Mouse (Mus musculus) heart, postnatal 0 days (tissue): ENCODE measurements around the gene Anks1.

ENCODE experiments used
- CTCF ChIP-seq: IDR thresholded peaks from 2 replicates; pipeline ENCODE4 v1.5.1; 2016; ENCODE audit warnings: antibody characterized with exemption, control low read depth, low read depth
- EP300 ChIP-seq: IDR thresholded peaks from 2 replicates; pipeline ENCODE4 v1.6.1; 2016; ENCODE audit warnings: antibody characterized with exemption, low read depth

DNA sequence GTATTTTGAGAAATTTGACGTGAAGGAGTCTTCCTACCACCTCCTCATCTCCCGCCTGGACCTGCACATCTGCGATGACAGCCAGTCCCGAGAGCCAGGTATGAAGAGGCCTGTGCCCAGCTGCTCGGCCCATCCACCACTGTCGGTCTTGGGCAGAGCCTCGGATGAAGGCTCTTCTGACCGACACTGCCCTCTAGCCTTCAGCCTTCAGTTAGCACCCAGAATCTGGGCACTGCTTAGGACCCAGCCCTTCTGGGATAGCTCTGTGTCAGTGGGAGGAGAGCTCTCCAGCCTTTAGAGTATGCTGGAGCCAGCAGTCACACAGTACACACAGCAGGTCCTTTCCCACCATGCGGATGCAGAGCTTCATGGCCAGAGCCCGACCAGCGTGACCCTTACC is 27.6 kb upstream of the Anks1 start:
- TF ChIP-seq CTCF (peak; percentile 55), EP300 (no peak)
